Mouse (Mus musculus): ENCODE data around the gene Mex3a.
"Not testable (repeated sequence)": the region's sequence is repeated elsewhere in the genome, so short reads cannot be mapped to it uniquely, and the experiment has no call there.

The Mex3a gene

DNA sequence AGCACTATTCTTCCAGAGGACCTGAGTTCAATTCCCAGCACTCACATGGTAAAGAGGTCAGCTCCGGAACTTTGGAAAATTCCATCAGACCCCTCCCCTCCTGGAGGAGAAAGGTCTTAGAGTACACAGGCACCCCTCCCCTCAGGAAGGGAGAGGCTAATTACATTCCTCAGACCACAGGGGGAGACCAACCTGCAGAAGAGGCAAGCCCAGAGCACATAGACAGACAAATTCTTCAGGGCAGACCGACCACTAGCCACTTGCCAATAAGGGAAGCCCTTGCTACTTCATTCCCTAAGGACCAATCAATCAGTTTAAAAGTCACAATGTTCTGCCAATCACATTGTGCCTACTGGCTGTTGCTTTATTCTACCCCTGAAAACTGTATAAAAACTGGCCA is 40.6 kb downstream of the Mex3a start:
- no peak for DNase-seq

DNA sequence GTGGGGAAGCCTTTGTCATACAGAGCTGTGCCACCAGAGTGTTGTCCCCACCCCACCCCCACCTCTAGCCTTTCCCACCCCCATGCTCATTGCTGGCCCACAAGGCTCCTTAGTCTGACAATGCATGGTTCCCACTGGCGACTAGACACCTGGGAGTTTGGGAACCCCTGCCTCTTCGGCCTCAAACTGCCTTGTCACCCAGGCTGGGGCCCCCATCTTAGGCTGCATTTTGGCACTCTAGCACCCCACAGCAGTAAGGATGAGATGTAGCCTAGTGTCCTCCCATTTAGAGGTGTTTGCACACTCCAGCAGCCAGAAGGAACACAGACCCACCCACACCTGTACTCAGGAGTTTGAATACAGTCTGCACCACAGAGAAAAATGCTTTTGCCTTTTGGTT is 41.6 kb downstream of the Mex3a start:
- no peak for DNase-seq

DNA sequence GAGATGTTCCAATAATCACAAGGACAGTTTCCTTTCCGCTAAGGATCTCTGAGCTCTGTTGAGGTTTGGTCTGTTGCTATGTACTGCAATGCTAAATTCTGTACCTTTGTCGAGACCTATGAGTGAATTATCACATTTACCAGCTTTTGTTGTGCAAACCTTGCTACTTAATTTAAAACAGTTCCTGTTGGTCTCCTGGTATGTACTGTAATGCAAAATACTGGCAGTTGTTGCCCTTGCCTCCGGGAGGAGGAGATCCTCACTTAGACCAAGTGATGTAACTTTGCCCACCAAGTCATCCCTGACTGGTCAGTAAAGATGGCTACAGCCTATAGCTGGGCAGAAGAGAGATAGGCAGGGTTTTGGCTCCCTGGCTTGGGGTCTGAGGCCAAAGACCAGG is 43.3 kb downstream of the Mex3a start, which contains the start of gene Ssr2:
TSS of gene Ssr2 (plus strand) at position 337 of the 400 bp plus-strand sequence.
- no peak for DNase-seq

DNA sequence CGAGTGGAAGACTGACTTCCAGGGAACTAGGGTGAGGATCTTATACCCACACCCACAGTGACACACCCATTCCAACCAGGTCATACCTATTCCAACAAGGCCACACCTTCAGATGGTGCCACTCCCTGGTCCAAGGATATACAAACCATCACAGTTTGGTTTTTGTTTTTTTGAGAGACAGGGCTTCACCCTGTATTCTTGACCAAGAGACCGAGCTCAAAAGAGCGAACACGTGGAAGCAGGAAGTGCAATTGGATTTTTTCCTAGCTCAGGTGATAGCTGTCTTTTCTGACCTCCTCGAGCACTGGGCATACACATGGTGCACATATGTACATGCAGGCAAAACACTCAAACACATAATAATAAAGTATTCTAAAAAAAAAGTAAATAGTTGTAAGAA is 45.7 kb downstream of the Mex3a start:
- not testable (repeated sequence) for DNase-seq

DNA sequence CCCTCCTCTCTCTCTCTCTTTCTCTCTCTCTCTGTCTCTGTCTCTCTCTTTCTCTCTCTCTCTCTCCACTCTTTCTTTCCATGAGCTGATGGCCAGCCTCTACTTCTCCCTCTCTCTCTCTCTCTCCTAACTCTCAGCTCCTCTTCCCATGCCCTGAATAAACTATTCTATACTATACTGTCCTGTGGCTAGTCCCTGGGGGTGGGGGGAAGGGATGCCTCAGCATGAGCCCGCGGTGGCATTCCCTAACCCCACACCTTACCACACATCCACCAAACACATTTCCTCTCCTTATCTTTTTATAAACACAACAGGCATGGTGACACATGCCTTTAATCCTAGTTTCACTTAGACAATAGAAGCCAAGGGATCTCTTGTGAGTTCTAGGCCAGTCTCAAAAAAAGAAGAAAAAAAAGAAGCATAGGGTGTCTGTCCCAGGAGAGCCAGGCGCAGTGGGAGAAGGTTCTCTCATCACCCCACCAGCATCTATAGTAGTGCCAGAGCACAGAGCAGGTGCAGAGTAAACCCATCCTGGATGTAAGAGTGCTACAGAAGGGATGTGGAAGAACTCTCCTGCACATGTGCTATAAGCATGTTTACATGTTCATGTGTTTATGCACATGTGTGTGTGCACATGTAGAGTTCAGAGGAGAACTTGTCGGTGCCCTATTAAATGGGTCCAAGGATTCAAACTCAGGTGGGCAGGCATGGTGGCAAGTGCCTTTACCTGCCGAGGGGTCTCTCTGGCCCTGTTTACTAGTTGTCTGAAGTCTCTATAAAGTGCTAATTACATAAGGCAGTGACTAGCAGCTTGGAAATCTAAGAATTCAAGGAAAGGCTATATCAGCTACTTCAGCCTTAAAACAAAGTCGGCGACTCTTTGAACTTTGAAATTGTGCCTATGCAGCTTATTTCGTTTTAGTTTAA is 46.6 kb downstream of the Mex3a start:
- no peak for DNase-seq

DNA sequence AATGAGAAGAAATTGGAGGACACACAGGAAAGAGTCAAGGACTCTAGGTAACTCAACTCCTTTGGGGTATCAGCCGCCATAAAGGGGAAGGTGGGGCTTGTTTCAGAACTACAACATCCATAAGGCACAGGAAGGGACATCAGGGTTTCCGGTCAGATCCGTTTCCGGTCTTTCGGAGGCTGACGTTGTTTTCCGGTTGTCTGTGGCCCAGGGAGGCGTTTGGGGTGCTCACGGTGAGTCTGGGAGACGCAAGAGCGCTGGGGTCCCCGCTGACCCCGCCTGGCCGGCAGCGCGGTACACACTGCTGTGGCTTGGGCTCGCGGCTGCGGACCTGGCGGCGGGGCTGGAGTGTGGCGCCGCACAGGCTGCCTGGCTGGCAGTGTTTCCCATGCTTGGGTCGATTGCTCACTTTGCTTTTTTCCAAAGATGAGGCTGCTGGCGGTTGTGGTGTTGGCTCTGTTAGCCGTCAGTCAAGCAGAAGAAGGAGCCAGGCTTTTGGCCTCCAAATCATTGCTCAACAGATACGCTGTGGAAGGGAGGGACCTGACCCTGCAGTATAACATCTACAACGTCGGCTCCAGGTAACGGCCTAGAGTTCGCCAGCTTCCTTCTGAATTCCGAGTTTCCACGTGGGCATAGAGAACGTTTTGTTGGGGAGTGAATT is 47.4 kb downstream of the Mex3a start:
- peak; percentile 84 for DNase-seq

DNA sequence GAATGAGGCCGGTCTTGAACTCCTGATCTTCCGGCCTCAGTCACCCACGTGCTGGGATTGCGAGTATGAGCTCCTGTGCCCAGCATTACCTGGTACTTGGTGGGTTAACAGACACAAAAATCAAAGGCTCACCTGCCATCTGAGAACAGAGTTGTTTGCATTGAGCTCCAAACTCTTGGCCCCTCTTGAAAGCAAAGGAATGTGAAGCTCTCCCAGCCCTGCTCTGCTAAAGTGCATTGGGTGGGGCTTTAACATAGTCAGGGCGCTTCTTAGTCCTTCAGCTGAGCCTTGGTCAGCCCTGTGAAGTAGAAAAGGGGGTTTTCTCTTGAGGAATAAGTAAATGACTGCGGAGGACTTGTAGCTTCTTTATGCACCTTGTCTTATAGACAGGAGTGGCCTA is 53.6 kb downstream of the Mex3a start:
- DNase-seq: no peak

DNA sequence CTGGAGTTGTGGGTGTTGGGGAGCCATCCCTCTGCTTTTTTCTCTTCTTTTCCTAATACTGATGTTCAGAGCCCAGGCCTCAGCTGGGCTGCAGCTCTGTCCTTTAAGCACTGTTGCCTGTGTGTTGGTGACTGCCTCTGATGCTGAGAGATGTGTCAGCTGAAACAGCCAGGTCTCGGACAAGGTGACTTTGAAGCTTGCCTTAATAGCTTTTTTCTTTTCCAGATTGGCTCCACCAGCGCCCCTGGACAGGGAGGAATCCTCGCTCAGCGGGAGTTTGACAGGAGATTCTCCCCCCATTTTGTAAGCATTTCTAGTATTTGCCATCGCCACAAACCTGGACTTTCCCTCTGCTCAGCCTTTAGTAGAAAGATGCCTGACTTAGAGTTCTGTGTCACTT is 54.4 kb downstream of the Mex3a start:
- DNase-seq: no peak

DNA sequence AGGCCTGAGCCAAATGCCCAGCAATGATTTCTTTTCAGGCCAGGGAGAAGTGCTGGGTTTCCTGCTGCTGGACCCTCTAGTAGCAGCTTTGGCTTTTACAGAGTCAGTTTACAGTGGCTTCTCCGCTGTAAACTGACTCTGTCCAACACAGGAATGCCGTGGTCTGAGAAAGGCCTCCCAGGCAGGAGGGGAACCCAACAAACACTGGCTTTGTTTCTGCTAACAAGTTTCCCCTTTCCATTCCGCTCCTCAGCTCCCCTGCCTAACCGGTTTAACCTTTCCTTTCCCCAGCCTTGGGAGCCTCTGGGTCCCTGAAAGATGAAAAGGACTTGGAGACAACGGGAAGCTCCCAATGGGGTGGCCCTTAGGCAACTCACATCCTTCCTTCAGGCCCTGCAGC is 58.1 kb downstream of the Mex3a start:
- DNase-seq: no peak
